Mouse (Mus musculus): Measurements from ENCODE around the gene Zfp637. TPM values are rescaled to one million over a fixed set of nuclear protein-coding genes. Genes with fewer than 3 reads are reported as not detected.

Gene Zfp637
- 28.1 TPM for polyA plus RNA-seq (2017; shearing (Covaris generic))

DNA sequence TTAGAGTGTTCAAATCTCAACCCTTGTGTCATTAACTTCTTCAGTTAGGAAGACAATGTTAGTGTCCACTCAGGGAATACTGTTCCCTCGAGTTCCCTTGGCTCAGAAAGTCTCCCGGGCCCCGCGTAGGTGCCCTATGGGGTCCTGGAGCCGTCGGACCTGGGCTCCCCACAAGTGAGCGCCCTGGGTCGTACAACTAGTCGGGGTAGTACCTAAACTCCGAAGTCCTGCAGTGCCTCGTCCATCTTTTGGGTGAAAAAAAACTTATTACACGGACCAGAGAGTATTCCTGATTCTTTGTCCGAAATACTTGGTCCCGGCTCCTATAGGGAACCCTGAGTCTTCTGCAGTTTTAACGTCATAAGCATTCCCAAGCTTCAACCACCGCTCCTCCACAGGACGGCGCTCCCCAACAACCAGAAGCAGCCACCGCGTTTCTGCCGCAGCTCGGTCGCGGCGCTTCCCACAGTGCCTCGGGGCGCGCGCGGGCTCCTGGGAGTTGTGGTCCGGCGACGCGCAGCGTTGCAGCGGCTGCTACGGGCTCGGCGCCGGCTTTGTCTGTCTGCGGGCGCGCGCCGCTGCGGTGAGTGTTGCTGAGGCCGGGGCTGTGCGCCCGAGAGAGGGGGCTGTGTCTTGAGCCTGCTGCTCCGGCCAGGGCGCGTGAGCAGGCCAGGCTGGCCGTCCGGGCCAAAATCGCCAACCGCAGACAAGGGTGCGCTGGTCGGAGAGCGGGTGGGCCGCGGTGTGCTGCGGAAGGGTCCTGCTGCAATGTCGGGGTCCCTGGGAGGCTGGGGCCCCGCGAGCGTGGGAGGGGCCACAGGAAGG is at the start of gene Zfp637:
Gene Zfp637 (plus strand): TSS at position 495 of the 825 bp plus-strand sequence.

DNA sequence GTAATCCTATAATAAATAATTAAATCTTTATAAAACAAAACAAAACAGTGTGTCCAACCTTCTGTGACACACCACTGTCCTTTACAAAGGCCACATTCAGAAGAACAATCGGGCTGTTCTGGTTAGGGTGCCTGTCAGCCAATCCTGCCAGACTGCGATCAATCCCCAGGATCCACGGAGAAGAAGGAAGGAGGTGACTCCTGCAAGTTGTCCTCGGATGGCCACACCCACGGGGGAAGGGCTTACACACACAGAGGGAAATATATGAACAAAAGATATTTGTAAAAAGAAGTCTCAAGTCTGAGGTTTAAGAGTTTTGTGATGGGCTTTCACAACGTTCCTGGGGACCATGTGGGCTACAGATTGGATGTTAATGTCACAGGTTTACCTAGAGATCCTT is 20.9 kb downstream of the Zfp637 start, which contains the start of gene Zfp239:
Gene Zfp239 (plus strand): TSS at position 253 of the 400 bp plus-strand sequence.

Other genes with a start within 250 kb of the Zfp637 start
- gene Zfp239, start 20.9 kb downstream of the Zfp637 start, polyA plus RNA-seq (2017; shearing (Covaris generic)): 2.7 TPM
- gene Hnrnpf, start 59.1 kb downstream of the Zfp637 start, polyA plus RNA-seq (2017; shearing (Covaris generic)): 1,448 TPM
- 1.1 TPM for gene Fxyd4, start 96.5 kb downstream of the Zfp637 start, polyA plus RNA-seq (2017; shearing (Covaris generic))
- 5.3 TPM for gene Rasgef1a, start 170.3 kb downstream of the Zfp637 start, polyA plus RNA-seq (2017; shearing (Covaris generic))